Mouse (Mus musculus) colon, adult 2 months (tissue): ENCODE data around the gene Prmt1. TPM values are rescaled to one million over a fixed set of nuclear protein-coding genes. Genes with fewer than 3 reads are reported as not detected.

Experiments used
- polyA plus RNA-seq: library from polyadenylated mRNA; depleted of rRNA; stranded (reverse); fragments of >200 nt; gene quantifications from 2 replicates; pipeline ENCODE4 v1.2.3, GENCODE M21; 2012; rRNA removed

The Prmt1 gene
- polyA plus RNA-seq, result 75.9 and 81.7 TPM in 2 replicates

GRCm38 (mm10) chr7:44986192-44986878 is at the start of gene Prmt1:
Prmt1 (minus strand) TSS chr7:44986568.

GRCm38 (mm10) chr7:45017242-45018061 is 31.1 kb upstream of the Prmt1 start, which contains the start of gene Rras:
Rras (plus strand) TSS chr7:45017961.

GRCm38 (mm10) chr7:45015957-45016612 is 29.7 kb upstream of the Prmt1 start, which contains the start of gene Scaf1:
Scaf1 (minus strand) TSS chr7:45016363.

GRCm38 (mm10) chr7:44998501-44998955 is 12.2 kb upstream of the Prmt1 start, which contains the start of gene Bcl2l12:
Bcl2l12 (minus strand) TSS chr7:44998712.

GRCm38 (mm10) chr7:44997231-44997939 is 11.0 kb upstream of the Prmt1 start, which contains the start of gene Irf3:
Irf3 (plus strand) TSS chr7:44997648.

GRCm38 (mm10) chr7:44974383-44975116 is 11.8 kb downstream of the Prmt1 start, which contains the start of gene Cpt1c:
Cpt1c (minus strand) TSS chr7:44974851.

GRCm38 (mm10) chr7:44942904-44943303 is 43.5 kb downstream of the Prmt1 start, which contains the start of gene Tsks:
Tsks (plus strand) TSS chr7:44943204.

GRCm38 (mm10) chr7:44929204-44930151 is 56.9 kb downstream of the Prmt1 start, which contains the start of gene Ap2a1:
Ap2a1 (minus strand) TSS chr7:44929496.

Other genes with a start within 250 kb of the Prmt1 start
- gene Vrk3, start 238.2 kb downstream of the Prmt1 start, polyA plus RNA-seq, result 44.8 and 45.6 TPM in 2 replicates
- 0.19 and 0.26 TPM in 2 replicates for gene Zfp473, start 235.5 kb downstream of the Prmt1 start, polyA plus RNA-seq
- 61.5 and 65.7 TPM in 2 replicates for gene Nup62, start 170.5 kb downstream of the Prmt1 start, polyA plus RNA-seq
- 7.8 and 10.3 TPM in 2 replicates for gene Il4i1, start 170.2 kb downstream of the Prmt1 start, polyA plus RNA-seq
- 85.4 and 120 TPM in 2 replicates for gene Atf5, start 169.9 kb downstream of the Prmt1 start, polyA plus RNA-seq
- 188 and 210 TPM in 2 replicates for gene Akt1s1, start 137.6 kb downstream of the Prmt1 start, polyA plus RNA-seq
- 71.5 and 99.3 TPM in 2 replicates for gene Tbc1d17, start 137.5 kb downstream of the Prmt1 start, polyA plus RNA-seq
- gene Pnkp, start 129.4 kb downstream of the Prmt1 start, polyA plus RNA-seq, result 53.4 and 64.9 TPM in 2 replicates
- 241 and 272 TPM in 2 replicates for gene Ptov1, start 116.8 kb downstream of the Prmt1 start, polyA plus RNA-seq
- 304 and 344 TPM in 2 replicates for gene Med25, start 93.9 kb downstream of the Prmt1 start, polyA plus RNA-seq
- gene Fuz, start 90.5 kb downstream of the Prmt1 start, polyA plus RNA-seq, result 59.1 and 65.3 TPM in 2 replicates
- gene Ap2a1, start 57.1 kb downstream of the Prmt1 start, polyA plus RNA-seq, result 94.2 and 104 TPM in 2 replicates
- gene Tsks, start 43.4 kb downstream of the Prmt1 start, polyA plus RNA-seq, result not detected in 2 replicates
- 14.6 and 20.4 TPM in 2 replicates for gene Cpt1c, start 11.7 kb downstream of the Prmt1 start, polyA plus RNA-seq
- 114 and 134 TPM in 2 replicates for gene Irf3, start 11.1 kb upstream of the Prmt1 start, polyA plus RNA-seq
- 32.2 and 35.0 TPM in 2 replicates for gene Bcl2l12, start 12.1 kb upstream of the Prmt1 start, polyA plus RNA-seq
- 82.6 and 102 TPM in 2 replicates for gene Scaf1, start 29.8 kb upstream of the Prmt1 start, polyA plus RNA-seq
- gene Rras, start 31.4 kb upstream of the Prmt1 start, polyA plus RNA-seq, result 123 and 160 TPM in 2 replicates
- 7.7 and 10.0 TPM in 2 replicates for gene Prr12, start 66.3 kb upstream of the Prmt1 start, polyA plus RNA-seq
- 98.1 and 100 TPM in 2 replicates for gene Nosip, start 75.9 kb upstream of the Prmt1 start, polyA plus RNA-seq
- 140 and 174 TPM in 2 replicates for gene Prrg2, start 76.1 kb upstream of the Prmt1 start, polyA plus RNA-seq
- gene Rcn3, start 105.7 kb upstream of the Prmt1 start, polyA plus RNA-seq, result 118 and 163 TPM in 2 replicates
- 83.0 and 96.0 TPM in 2 replicates for gene Fcgrt, start 117.3 kb upstream of the Prmt1 start, polyA plus RNA-seq
- 149 and 231 TPM in 2 replicates for gene Rps11, start 137.9 kb upstream of the Prmt1 start, polyA plus RNA-seq
- gene Rpl13a, start 142.2 kb upstream of the Prmt1 start, polyA plus RNA-seq, result 1,458 and 1,702 TPM in 2 replicates
- gene Gm45713, start 149.7 kb upstream of the Prmt1 start, polyA plus RNA-seq, result 0.47 and 0.50 TPM in 2 replicates
- 43.2 and 54.5 TPM in 2 replicates for gene Flt3l, start 149.9 kb upstream of the Prmt1 start, polyA plus RNA-seq
- 54.6 and 63.2 TPM in 2 replicates for gene Pih1d1, start 167.7 kb upstream of the Prmt1 start, polyA plus RNA-seq
- 107 and 124 TPM in 2 replicates for gene Aldh16a1, start 168.0 kb upstream of the Prmt1 start, polyA plus RNA-seq
- gene Slc17a7, start 177.4 kb upstream of the Prmt1 start, polyA plus RNA-seq, result 0.09 and 0.20 TPM in 2 replicates
- gene Gfy, start 193.0 kb upstream of the Prmt1 start, polyA plus RNA-seq, result not detected in 2 replicates
- gene Pth2, start 194.4 kb upstream of the Prmt1 start, polyA plus RNA-seq, result not detected in 2 replicates
- 0.05 TPM in 1 of 2 replicates, not detected in the other for gene Ccdc155, start 218.3 kb upstream of the Prmt1 start, polyA plus RNA-seq
- 1.3 and 2.3 TPM in 2 replicates for gene Dkkl1, start 225.6 kb upstream of the Prmt1 start, polyA plus RNA-seq
- 10.7 and 13.9 TPM in 2 replicates for gene Tead2, start 229.2 kb upstream of the Prmt1 start, polyA plus RNA-seq